Mouse (Mus musculus) MEL (cell line): ENCODE results near the gene Zfp553. TPM values are rescaled to one million over a fixed set of nuclear protein-coding genes. Genes with fewer than 3 reads are reported as not detected.

Source experiments
- DNase-seq: peaks from one replicate; pipeline ENCODE4 v3.0.0; 2011; ENCODE audit warnings: low read depth, low spot score
- H3K27ac ChIP-seq: 2 replicates; pipeline ENCODE4 v1.5.1; 2012; ENCODE audit warnings: low read depth, mild to moderate bottlenecking, control low read depth, low read length, moderate library complexity; ENCODE audit not compliant: control insufficient read depth
- H3K27me3 ChIP-seq, 2 experiments: fragments of 150-350 bp in 1 of 2; sonication (generic) in 1 of 2; 2 replicates each; pipeline ENCODE4 v1.6.1; 2012; ENCODE audit warnings: low read length in 2 of 2, mild to moderate bottlenecking in 2 of 2, improper control_type of control experiment in 1 of 2, moderate library complexity in 1 of 2; ENCODE audit not compliant: insufficient read depth in 2 of 2, control insufficient read depth in 1 of 2
- H3K36me3 ChIP-seq, 2 experiments: 2 replicates each; pipeline ENCODE4 v1.6.1; 2012 to 2014; ENCODE audit warnings: low read length in 2 of 2, improper control_type of control experiment in 1 of 2, inconsistent platforms in 1 of 2, mild to moderate bottlenecking in 1 of 2; ENCODE audit not compliant: insufficient read depth in 2 of 2, control insufficient read depth in 1 of 2
- H3K4me1 ChIP-seq, 2 experiments: fragments of 150-350 bp in 1 of 2; sonication (generic) in 1 of 2; 2 replicates each; pipeline ENCODE4 v1.6.1; 2012; ENCODE audit warnings: low read length in 2 of 2, improper control_type of control experiment in 1 of 2, mild to moderate bottlenecking in 1 of 2; ENCODE audit not compliant: insufficient read depth in 2 of 2, control insufficient read depth in 1 of 2
- H3K4me3 ChIP-seq, 2 experiments: fragments of 150-350 bp in 1 of 2; sonication (generic) in 1 of 2; 2 replicates each; pipeline ENCODE4 v1.5.1; 2012; ENCODE audit warnings: low read depth in 2 of 2, low read length in 2 of 2, mild to moderate bottlenecking in 2 of 2, moderate library complexity in 2 of 2, control low read depth in 1 of 2, improper control_type of control experiment in 1 of 2; ENCODE audit not compliant: control insufficient read depth in 1 of 2, insufficient read depth in 1 of 2
- H3K79me2 ChIP-seq: 2 replicates; pipeline ENCODE4 v1.6.1; 2012; ENCODE audit warnings: mild to moderate bottlenecking, low read length, moderate library complexity; ENCODE audit not compliant: control insufficient read depth, poor library complexity, insufficient read depth
- H3K9ac ChIP-seq: 2 replicates; pipeline ENCODE4 v1.6.1; 2012; ENCODE audit warnings: low read depth, mild to moderate bottlenecking, control low read depth, low read length, moderate library complexity; ENCODE audit not compliant: control insufficient read depth, poor library complexity, severe bottlenecking
- H3K9me3 ChIP-seq: fragments of 150-350 bp; sonication (generic); replicated peaks from 2 replicates; pipeline ENCODE4 v1.6.1; 2012; ENCODE audit warnings: mild to moderate bottlenecking, low read length, improper control_type of control experiment, moderate library complexity; ENCODE audit not compliant: insufficient read depth
- CTCF ChIP-seq, 3 experiments: IDR thresholded peaks in 2 of 3; conservative IDR thresholded peaks in 1 of 3; 2 replicates each; pipeline ENCODE4 v1.5.1; 2011 to 2012; ENCODE audit warnings: low read length in 3 of 3, low read depth in 2 of 3, mild to moderate bottlenecking in 2 of 3, improper control_type of control experiment in 1 of 3, inconsistent platforms in 1 of 3, mixed read lengths in 1 of 3, moderate library complexity in 1 of 3; ENCODE audit not compliant: control insufficient read depth in 1 of 3, insufficient read depth in 1 of 3, poor library complexity in 1 of 3, severe bottlenecking in 1 of 3
- E2F4 ChIP-seq: IDR thresholded peaks from 2 replicates; pipeline ENCODE4 v1.6.1; 2011; ENCODE audit warnings: low read depth, low read length, improper control_type of control experiment, borderline replicate concordance
- ELF1 ChIP-seq: IDR thresholded peaks from 2 replicates; pipeline ENCODE4 v1.6.1; 2014; ENCODE audit warnings: low read depth, mild to moderate bottlenecking, inconsistent platforms, low read length, improper control_type of control experiment, moderate library complexity
- GATA1 ChIP-seq: IDR thresholded peaks from 2 replicates; pipeline ENCODE4 v1.6.1; 2011; ENCODE audit warnings: low read depth, low read length, improper control_type of control experiment
- HCFC1 ChIP-seq: IDR thresholded peaks from 2 replicates; pipeline ENCODE4 v1.6.1; 2012; ENCODE audit warnings: low read depth, mild to moderate bottlenecking, inconsistent platforms, low read length, improper control_type of control experiment, moderate library complexity
- JUND ChIP-seq: IDR thresholded peaks from 2 replicates; pipeline ENCODE4 v1.6.1; 2011; ENCODE audit warnings: low read depth, mild to moderate bottlenecking, improper control_type of control experiment, low read length
- MAFK ChIP-seq: IDR thresholded peaks from 2 replicates; pipeline ENCODE4 v1.6.1; 2011; ENCODE audit warnings: low read depth, mild to moderate bottlenecking, low read length, improper control_type of control experiment, borderline replicate concordance
- MAX ChIP-seq: IDR thresholded peaks from 2 replicates; pipeline ENCODE4 v1.6.1; 2011; ENCODE audit warnings: low read length, improper control_type of control experiment
- MAZ ChIP-seq: IDR thresholded peaks from 2 replicates; pipeline ENCODE4 v1.6.1; 2012; ENCODE audit warnings: low read depth, mild to moderate bottlenecking, inconsistent platforms, low read length, improper control_type of control experiment
- MXI1 ChIP-seq: IDR thresholded peaks from 2 replicates; pipeline ENCODE4 v1.6.1; 2011; ENCODE audit warnings: mild to moderate bottlenecking, low read depth, low read length, improper control_type of control experiment
- NRF1 ChIP-seq: IDR thresholded peaks from 2 replicates; pipeline ENCODE4 v1.6.1; 2014; ENCODE audit warnings: low read depth, mild to moderate bottlenecking, inconsistent platforms, low read length, improper control_type of control experiment, moderate library complexity; ENCODE audit not compliant: poor library complexity, insufficient read depth, severe bottlenecking
- POLR2AphosphoS2 ChIP-seq: IDR thresholded peaks from 2 replicates; pipeline ENCODE4 v1.6.1; 2011; ENCODE audit warnings: low read length, improper control_type of control experiment
- POLR2AphosphoS5 ChIP-seq: IDR thresholded peaks from 2 replicates; pipeline ENCODE4 v1.6.1; 2012; ENCODE audit warnings: low read depth, borderline replicate concordance, mild to moderate bottlenecking, inconsistent platforms, low read length, moderate library complexity, mixed read lengths
- RCOR1 ChIP-seq: IDR thresholded peaks from 2 replicates; pipeline ENCODE4 v1.6.1; 2012; ENCODE audit warnings: low read depth, mild to moderate bottlenecking, inconsistent platforms, low read length, improper control_type of control experiment
- SIN3A ChIP-seq: IDR thresholded peaks from 2 replicates; pipeline ENCODE4 v1.6.1; 2012; ENCODE audit warnings: low read length, improper control_type of control experiment, inconsistent platforms
- SMC3 ChIP-seq: IDR thresholded peaks from 2 replicates; pipeline ENCODE4 v1.6.1; 2011; ENCODE audit warnings: low read depth, low read length, improper control_type of control experiment
- TAL1 ChIP-seq: IDR thresholded peaks from 2 replicates; pipeline ENCODE4 v1.6.1; 2012; ENCODE audit warnings: mild to moderate bottlenecking, inconsistent platforms, low read length, moderate library complexity, mixed read lengths
- TCF12 ChIP-seq: IDR thresholded peaks from 2 replicates; pipeline ENCODE4 v1.6.1; 2014; ENCODE audit warnings: low read depth, mild to moderate bottlenecking, inconsistent platforms, low read length, improper control_type of control experiment, moderate library complexity
- ZC3H11A ChIP-seq: IDR thresholded peaks from 2 replicates; pipeline ENCODE4 v1.6.1; 2012; ENCODE audit warnings: low read depth, mild to moderate bottlenecking, inconsistent platforms, low read length, improper control_type of control experiment
- ZMIZ1 ChIP-seq: IDR thresholded peaks from 2 replicates; pipeline ENCODE4 v1.6.1; 2012; ENCODE audit warnings: low read depth, mild to moderate bottlenecking, inconsistent platforms, low read length, improper control_type of control experiment, moderate library complexity
- ZNF384 ChIP-seq: IDR thresholded peaks from 2 replicates; pipeline ENCODE4 v1.6.1; 2012; ENCODE audit warnings: low read depth, mild to moderate bottlenecking, inconsistent platforms, low read length, improper control_type of control experiment
- polyA plus RNA-seq, 2 experiments: library from polyadenylated mRNA; stranded (reverse) in 1 of 2; unstranded in 1 of 2; fragments of >175 nt in 1 of 2; fragments of >200 nt in 1 of 2; gene quantifications; 2 replicates each; pipeline versions ENCODE4 v1.2.1 to v1.2.4; 2012; ENCODE audit warnings: low replicate concordance in 2 of 2, low read depth in 1 of 2; ENCODE audit not compliant: insufficient read length in 2 of 2, insufficient read depth in 1 of 2, missing spikeins in 1 of 2
- total RNA-seq: library from RNA; depleted of rRNA; stranded (reverse); fragments of 300-350 nt; gene quantifications from 2 replicates; pipeline ENCODE4 v1.2.3, GENCODE M21; 2012

The Zfp553 gene
- total and polyA plus RNA-seq, 3 experiments, result 14.6 to 19.0 TPM; not detected in 1

DNA sequence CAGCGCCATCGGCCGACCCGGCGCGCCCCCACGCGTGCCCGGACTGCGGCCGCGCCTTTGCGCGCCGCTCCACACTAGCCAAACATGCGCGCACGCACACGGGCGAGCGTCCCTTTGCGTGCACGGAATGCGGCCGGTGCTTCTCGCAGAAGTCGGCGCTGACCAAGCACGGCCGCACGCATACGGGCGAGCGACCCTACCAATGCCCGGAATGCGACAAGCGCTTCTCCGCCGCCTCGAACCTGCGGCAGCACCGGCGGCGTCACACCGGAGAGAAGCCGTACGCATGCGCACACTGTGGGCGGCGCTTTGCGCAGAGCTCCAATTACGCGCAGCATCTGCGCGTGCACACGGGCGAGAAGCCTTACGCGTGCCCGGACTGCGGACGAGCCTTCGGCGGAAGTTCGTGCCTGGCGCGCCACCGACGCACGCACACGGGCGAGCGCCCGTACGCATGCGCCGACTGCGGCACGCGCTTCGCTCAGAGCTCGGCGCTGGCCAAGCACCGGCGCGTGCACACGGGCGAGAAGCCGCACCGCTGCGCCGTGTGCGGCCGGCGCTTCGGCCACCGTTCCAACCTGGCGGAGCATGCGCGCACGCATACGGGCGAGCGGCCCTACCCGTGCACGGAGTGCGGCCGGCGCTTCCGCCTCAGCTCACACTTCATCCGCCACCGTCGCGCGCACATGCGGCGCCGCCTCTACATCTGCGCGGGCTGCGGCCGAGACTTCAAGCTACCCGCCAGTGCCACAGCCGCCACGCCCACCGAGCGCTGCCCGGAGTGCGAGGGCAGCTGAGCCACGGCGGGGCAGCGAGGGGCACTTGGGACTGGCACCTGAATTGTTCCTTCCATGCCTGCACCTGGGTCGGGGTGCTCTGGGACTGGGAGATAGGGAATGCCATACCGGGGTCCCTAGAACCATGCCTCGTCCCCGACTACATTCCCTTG is 21.2 kb downstream of the Zfp553 start (continued):
- TF ChIP-seq NRF1 (peak; percentile 78), SIN3A (peak; percentile 44; the same call in 1 of the 2 replicates), MXI1 (peak; percentile 69), TAL1 (no peak), MAX (peak; percentile 85)
- TF ChIP-seq, all 39 proteins: peak for 12

DNA sequence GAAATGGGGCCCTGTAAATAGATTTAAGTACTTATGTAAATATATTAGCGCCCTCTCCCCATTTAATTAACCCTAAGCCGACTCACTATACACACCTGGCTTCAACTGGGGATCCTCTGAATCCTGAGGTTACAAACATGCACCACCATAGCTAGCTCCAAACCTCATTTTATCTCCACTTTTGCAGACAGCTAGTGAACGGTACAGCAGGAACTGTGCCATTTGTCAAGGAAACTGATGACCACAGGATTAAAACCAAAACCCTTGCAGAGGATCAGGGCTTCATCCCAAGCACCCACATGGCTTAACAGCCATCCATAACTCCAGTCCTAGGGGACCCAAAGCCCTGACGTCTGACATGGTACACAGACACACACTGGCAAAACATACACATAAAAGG is 22.1 kb downstream of the Zfp553 start:
- peaks cover 3 to 25% of the 10 kb centered on the region in 2 experiments for H3K36me3 ChIP-seq

GRCm38 (mm10) chr7:127255965-127256364 is 23.1 kb downstream of the Zfp553 start:
- no peak overlapping the region for H3K27ac ChIP-seq

More for the DNA sequence above, 22.1 kb downstream of the Zfp553 start:
- no peaks in the 10 kb centered on the region for H3K9me3 ChIP-seq
- TF ChIP-seq POLR2AphosphoS2 (no peak), ZC3H11A (no peak), RCOR1 (no peak), TAL1 (peak; percentile 54), TCF12 (peak; percentile 38; the same call in 1 of the 2 replicates), ELF1 (no peak)
- peak overlapping the region; percentile 78 for H3K27ac ChIP-seq
- peak overlapping the region; percentile 73 for H3K9ac ChIP-seq
- peak; percentile 48 for DNase-seq
- H3K4me3 ChIP-seq, result no peak overlapping the region
- peaks cover 12 to 22% of the 10 kb centered on the region in 2 experiments for H3K4me1 ChIP-seq
- no peaks in the 10 kb centered on the region for H3K27me3 ChIP-seq
- peaks cover 6% of the 10 kb centered on the region for H3K79me2 ChIP-seq

More at GRCm38 (mm10) chr7:127255965-127256364, 23.1 kb downstream of the Zfp553 start:
- no peaks in the 10 kb centered on the region for H3K9me3 ChIP-seq
- peaks cover 12 to 22% of the 10 kb centered on the region in 2 experiments for H3K4me1 ChIP-seq
- no peaks in the 10 kb centered on the region for H3K27me3 ChIP-seq
- TF ChIP-seq MAZ, result no peak
- no peak for TF ChIP-seq E2F4
- no peak; the same call in 1 of the 2 replicates for TF ChIP-seq TAL1
- no peak for TF ChIP-seq ZMIZ1
- TF ChIP-seq ZNF384, result peak; percentile 97
- TF ChIP-seq HCFC1, result no peak
- peak; percentile 58 for TF ChIP-seq GATA1
- TF ChIP-seq MAFK, result no peak
- TF ChIP-seq ZC3H11A, result no peak
- TF ChIP-seq JUND, result no peak
- no peak for TF ChIP-seq SMC3
- TF ChIP-seq CTCF (IDR thresholded peaks at IDR 0.05 in 2 of 3, conservative IDR thresholded peaks at IDR 0.05 in 1 of 3; ENCODE audit: control insufficient read depth in 1 of 3, insufficient read depth in 1 of 3, low read depth in 2 of 3, low read length in 3 of 3, poor library complexity in 1 of 3, severe bottlenecking in 1 of 3), result no peak
- no peak for TF ChIP-seq NRF1
- TF ChIP-seq RCOR1, result no peak
- TF ChIP-seq POLR2AphosphoS5, result no peak
- TF ChIP-seq MAX, result no peak
- H3K79me2 ChIP-seq, result peaks cover 11% of the 10 kb centered on the region
- no peak overlapping the region for H3K9ac ChIP-seq
- no peak overlapping the region for H3K4me3 ChIP-seq
- peak; percentile 47 for DNase-seq
- peaks cover 0 to 25% of the 10 kb centered on the region in 2 experiments for H3K36me3 ChIP-seq
